ENCODE assay signal across 23 mouse cellular contexts in the genomic region with DNA sequence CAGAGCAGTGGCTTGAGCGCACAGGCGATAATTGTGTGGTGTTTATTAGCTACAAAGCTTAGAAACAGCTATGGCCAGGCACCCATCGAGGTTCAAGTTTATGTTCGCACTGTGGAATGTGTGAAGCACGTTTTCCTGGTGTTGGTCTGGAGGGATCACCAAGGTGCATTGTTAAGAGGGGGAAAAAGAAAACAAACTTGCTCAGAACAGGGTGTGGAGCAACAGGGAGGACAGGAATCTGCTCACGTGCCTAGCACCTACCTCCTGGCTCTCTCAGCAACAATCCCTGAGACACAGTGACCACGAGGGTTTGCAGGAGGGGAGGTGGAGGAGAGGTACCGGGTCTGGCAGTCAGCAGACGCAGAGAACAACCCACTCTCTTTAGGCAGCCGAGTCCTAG.
"Had no signal": no experiment of that assay in that cellular context is flagged by ENCODE, and none has a peak within 500 bp of the region (broad histone marks: within the 10 kb centered on the region; RNA-seq: fewer than 3 reads in every experiment).

No protein-coding gene starts in this region.

- H3K27me3 ChIP-seq: intestine, embryonic 15.5 days; stomach, embryonic 15.5 days had no signal

- DNase-seq: kidney, adult 11 months; kidney, adult 8-10 months; kidney, postnatal 25 days; layer of hippocampus, adult 9-11 months; liver; lung, embryonic 14.5 days; retina, postnatal 1 day; right cerebral cortex, postnatal 25 days; spleen, adult 18-20 months; thymus, adult 18-20 months; thymus, postnatal 36 days had no signal

- H3K9me3 ChIP-seq: intestine, embryonic 15.5 days; limb, embryonic 10.5 days; limb, embryonic 13.5 days; liver, embryonic 12.5 days; liver, embryonic 15.5 days; midbrain, embryonic 12.5 days; midbrain, embryonic 15.5 days; neural tube, embryonic 13.5 days; stomach, embryonic 15.5 days had no signal

- H3K4me3 ChIP-seq: intestine, embryonic 15.5 days; layer of hippocampus, adult 2 months; limb, embryonic 10.5 days; limb, embryonic 13.5 days; liver, embryonic 12.5 days; liver, embryonic 15.5 days; midbrain, embryonic 12.5 days; midbrain, embryonic 15.5 days; myocyte; neural tube, embryonic 13.5 days; stomach, embryonic 15.5 days had no signal

- H3K4me1 ChIP-seq: midbrain, embryonic 15.5 days had no signal

- H3K9ac ChIP-seq: intestine, embryonic 15.5 days; limb, embryonic 13.5 days; liver, embryonic 12.5 days; liver, embryonic 15.5 days; lung, embryonic 14.5 days; midbrain, embryonic 12.5 days; midbrain, embryonic 15.5 days; neural tube, embryonic 13.5 days; stomach, embryonic 15.5 days had no signal

- H3K36me3 ChIP-seq: intestine, embryonic 15.5 days; limb, embryonic 10.5 days; limb, embryonic 13.5 days; liver, embryonic 12.5 days; liver, embryonic 15.5 days; midbrain, embryonic 12.5 days; midbrain, embryonic 15.5 days; neural tube, embryonic 13.5 days; stomach, embryonic 15.5 days had no signal

- H3K4me2 ChIP-seq: intestine, embryonic 15.5 days; limb, embryonic 13.5 days; liver, embryonic 12.5 days; liver, embryonic 15.5 days; lung, embryonic 14.5 days; midbrain, embryonic 12.5 days; midbrain, embryonic 15.5 days; neural tube, embryonic 13.5 days; stomach, embryonic 15.5 days had no signal

- H3K27ac ChIP-seq: intestine, embryonic 15.5 days; layer of hippocampus, adult 2 months; limb, embryonic 10.5 days; limb, embryonic 13.5 days; liver, embryonic 12.5 days; liver, embryonic 15.5 days; midbrain, embryonic 12.5 days; midbrain, embryonic 15.5 days; neural tube, embryonic 13.5 days; stomach, embryonic 15.5 days had no signal

- ATAC-seq: hindbrain, embryonic 16.5 days; intestine, embryonic 15.5 days; liver, embryonic 12.5 days; midbrain, embryonic 15.5 days had no signal
